In the genomic region with DNA sequence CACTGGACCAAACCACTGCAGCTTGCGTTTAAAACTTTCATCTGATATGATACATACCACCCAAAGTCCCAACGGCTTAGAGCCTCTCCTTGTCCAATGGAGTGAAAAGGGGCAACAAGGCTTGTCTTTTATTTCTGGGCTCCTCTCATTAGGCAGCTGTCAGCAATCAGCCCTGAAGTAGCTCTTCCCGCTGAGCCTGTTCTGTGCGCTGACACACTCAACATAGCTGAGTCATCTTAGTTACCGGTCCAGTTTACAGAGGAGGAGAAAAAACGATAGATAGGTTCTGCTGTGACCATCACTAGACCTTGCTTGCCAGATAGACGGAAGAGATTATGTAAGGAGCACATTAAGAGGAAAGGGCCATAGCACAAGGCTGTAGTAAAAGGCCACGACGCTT, we compare ENCODE assay signal across 16 mouse cellular contexts. TPM values are rescaled to one million over a fixed set of nuclear protein-coding genes. Genes with fewer than 3 reads are reported as not detected.
DNase-seq lines count a peak whose midpoint lies in the region; ATAC-seq lines count a peak whose summit lies in the region.
"Had no signal": no experiment of that assay in that cellular context is flagged by ENCODE, and none has a peak within 500 bp of the region (broad histone marks: within the 10 kb centered on the region; RNA-seq: fewer than 3 reads in every experiment).

No protein-coding gene starts in this region.

- no peak overlapping the region for H3K27ac ChIP-seq in heart, embryonic 12.5 days (ENCODE audit: poor library complexity, severe bottlenecking)
- H3K27ac ChIP-seq: embryonic facial prominence, embryonic 12.5 days; hindbrain, postnatal 0 days; liver, embryonic 12.5 days had no signal

- peak; percentile 5 for DNase-seq in adrenal gland, adult 2 months
- no peak for DNase-seq in adrenal gland, postnatal 4 days (ENCODE audit: low spot score in 2 of 2)
- peak; percentile 21 for DNase-seq in heart, adult 8-10 months (ENCODE audit: low spot score)
- DNase-seq in right cerebral cortex, adult 2 months (ENCODE audit: low spot score in 2 of 2): peak; percentile 22 to 40
- DNase-seq in right cerebral cortex, postnatal 14 days: no peak
- DNase-seq in urinary bladder, postnatal 14 days (ENCODE audit: low spot score): peak; percentile 50
- DNase-seq in cerebellum, adult 9-11 months: no peak
- DNase-seq: adrenal gland, postnatal 10 days; kidney, postnatal 4 days had no signal

- H3K4me1 ChIP-seq in heart, embryonic 12.5 days (replicated peaks): no peaks in the 10 kb centered on the region; the same call in 1 of the 2 replicates
- H3K4me1 ChIP-seq: embryonic facial prominence, embryonic 12.5 days; liver, embryonic 12.5 days; megakaryocyte, embryonic 14.5 days had no signal

- H3K4me3 ChIP-seq in heart, embryonic 12.5 days: no peak overlapping the region
- H3K4me3 ChIP-seq: embryonic facial prominence, embryonic 12.5 days; liver, embryonic 12.5 days; megakaryocyte, embryonic 14.5 days had no signal

- 62% methylated on average over 9 of the region's 9 CpGs for WGBS in heart, embryonic 12.5 days

- 0 out of 2 replicates have a peak, but pooled peaks cover 3% of the 10 kb centered on the region for H3K9me3 ChIP-seq in heart, embryonic 12.5 days (replicated peaks)
- H3K9me3 ChIP-seq: embryonic facial prominence, embryonic 12.5 days; liver, embryonic 12.5 days; megakaryocyte, embryonic 14.5 days had no signal

- H3K4me2 ChIP-seq in heart, embryonic 12.5 days: no peak overlapping the region
- H3K4me2 ChIP-seq: embryonic facial prominence, embryonic 12.5 days; liver, embryonic 12.5 days had no signal

- ATAC-seq in heart, embryonic 12.5 days (ENCODE audit: insufficient number of reproducible peaks, low FRiP score): no peak
- ATAC-seq: hindbrain, postnatal 0 days; liver, embryonic 12.5 days had no signal

- H3K27me3 ChIP-seq in heart, embryonic 12.5 days (replicated peaks): no peaks in the 10 kb centered on the region
- H3K27me3 ChIP-seq: embryonic facial prominence, embryonic 12.5 days; liver, embryonic 12.5 days had no signal

- H3K36me3 ChIP-seq in heart, embryonic 12.5 days: no peaks in the 10 kb centered on the region
- H3K36me3 ChIP-seq: embryonic facial prominence, embryonic 12.5 days; liver, embryonic 12.5 days had no signal

- no peak overlapping the region for H3K9ac ChIP-seq in heart, embryonic 12.5 days
- H3K9ac ChIP-seq: embryonic facial prominence, embryonic 12.5 days; liver, embryonic 12.5 days had no signal

RNA-seq across cellular contexts. Expression of gene Vwa3b, which starts 50.9 kb away (rescaled TPM):
- under 1 TPM; 0.35 to 0.49 TPM for total RNA-seq in adrenal gland, adult 2 months (2021)
- 1.0 TPM in 1 of 2 replicates, not detected in the other for polyA plus RNA-seq in adrenal gland, adult 2 months (2012; rRNA removed)
- total RNA-seq in adrenal gland, postnatal 4 days (2021): 1 to 10 TPM; 1.0 to 1.6 TPM
- under 1 TPM in 3 of 4 experiments, not detected in 1; 0.16 to 0.41 (median 0.29) TPM for total RNA-seq in heart, adult 8-10 months (2022)
- 0.09 TPM in 1 of 2 replicates, not detected in the other for polyA plus RNA-seq in heart, embryonic 12.5 days (2016; fragmentation: Nextera tagmentation; extraction: Ambion mirVana)
- total RNA-seq: granulocyte monocyte progenitor cell, adult 5-6 weeks; monocyte, adult 5-6 weeks had no signal
- polyA plus RNA-seq: liver, embryonic 12.5 days had no signal

Comparison
In these comparisons a context has a peak if more than half of its experiments do, and no peak if none do; other contexts are left out.
1. DNase-seq: peak in adrenal gland, adult 2 months (single experiment), heart, adult 8-10 months (single experiment), right cerebral cortex, adult 2 months (2 of 2) and urinary bladder, postnatal 14 days (single experiment); none in adrenal gland, postnatal 4 days (0 of 2), right cerebral cortex, postnatal 14 days (single experiment) and cerebellum, adult 9-11 months (single experiment).